Mouse (Mus musculus) brain, embryonic 18.5 days (tissue): ENCODE results near the gene Fam114a1.

Experiments
- DNase-seq: peaks from one replicate; pipeline ENCODE4 v3.0.0-alpha.2; 2012; ENCODE audit warnings: low read depth, low spot score

The Fam114a1 gene

DNA sequence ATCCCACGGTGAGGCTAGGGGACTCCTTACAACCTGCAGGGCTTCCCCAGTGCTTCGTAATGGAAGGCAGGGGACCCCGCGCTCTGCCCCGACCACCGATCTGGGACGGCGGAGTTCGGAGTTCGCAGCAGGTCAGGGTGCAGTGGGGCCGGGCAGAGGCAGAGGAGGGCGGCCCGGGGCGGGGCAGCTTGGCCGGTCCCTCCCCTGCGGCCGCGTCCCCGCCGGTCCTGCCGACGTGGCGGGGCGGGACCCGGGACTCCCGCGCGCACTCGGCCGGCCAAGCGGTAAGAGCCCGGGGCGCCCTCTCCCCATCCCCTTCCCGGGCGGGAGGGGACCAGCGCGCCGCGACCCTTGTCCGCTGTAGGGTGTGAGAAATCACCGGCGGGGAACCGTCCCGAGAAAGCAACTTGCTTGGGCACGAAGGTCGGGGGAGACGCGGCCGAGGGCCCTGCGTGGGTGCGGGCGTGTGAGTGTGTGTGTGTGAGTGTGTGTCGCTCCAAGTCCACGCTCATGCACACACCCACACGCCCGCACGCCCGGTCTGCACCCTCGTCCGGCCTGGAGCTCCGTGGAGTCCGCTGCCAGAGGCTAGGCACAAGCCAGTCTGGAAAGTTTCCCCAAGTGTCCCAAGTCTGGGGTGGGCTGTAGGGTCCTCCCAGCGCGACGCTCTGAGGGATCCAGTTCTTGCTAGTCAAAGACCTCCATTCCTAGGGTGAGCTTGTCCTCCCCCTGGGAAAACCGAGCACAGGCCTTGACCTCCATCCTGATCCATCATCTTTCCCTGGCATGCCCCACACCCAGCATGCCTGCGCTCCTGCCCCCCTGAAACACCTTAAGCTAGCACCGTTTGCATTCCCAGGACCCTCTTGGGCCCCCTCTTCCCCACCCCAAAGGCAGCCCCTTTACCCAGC lies at the start of gene Fam114a1:
Gene Fam114a1, plus strand, starts transcription at position 211 of the 911 bp plus-strand sequence.
- DNase-seq, result no peak

GRCm38 (mm10) chr5:64922891-64923381 lies 46.9 kb upstream of the Fam114a1 start:
- DNase-seq, result no peak

- DNase-seq, result no peak
Measured at GRCm38 (mm10) chr5:64932215-64932614, 37.7 kb upstream of the Fam114a1 start.

DNA sequence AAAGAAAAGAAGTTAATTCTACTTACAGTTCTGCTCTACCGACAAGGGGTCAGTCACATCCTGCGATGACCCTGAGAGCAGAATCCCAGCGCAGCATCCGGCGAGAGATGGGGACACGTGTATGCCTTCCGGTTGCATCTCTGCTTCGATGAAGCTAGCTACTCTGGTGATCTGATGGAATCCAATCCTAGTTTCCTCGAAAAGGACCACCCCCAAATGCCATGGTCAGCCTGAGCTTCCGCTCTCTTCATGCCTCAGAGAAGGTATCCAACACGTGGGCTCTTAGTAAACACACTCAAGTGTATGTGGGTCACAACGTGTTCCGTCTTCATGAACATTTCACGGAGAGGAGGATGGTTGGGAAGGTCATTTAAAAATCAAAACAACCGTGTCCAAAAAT lies 37.1 kb upstream of the Fam114a1 start:
- no peak for DNase-seq

DNA sequence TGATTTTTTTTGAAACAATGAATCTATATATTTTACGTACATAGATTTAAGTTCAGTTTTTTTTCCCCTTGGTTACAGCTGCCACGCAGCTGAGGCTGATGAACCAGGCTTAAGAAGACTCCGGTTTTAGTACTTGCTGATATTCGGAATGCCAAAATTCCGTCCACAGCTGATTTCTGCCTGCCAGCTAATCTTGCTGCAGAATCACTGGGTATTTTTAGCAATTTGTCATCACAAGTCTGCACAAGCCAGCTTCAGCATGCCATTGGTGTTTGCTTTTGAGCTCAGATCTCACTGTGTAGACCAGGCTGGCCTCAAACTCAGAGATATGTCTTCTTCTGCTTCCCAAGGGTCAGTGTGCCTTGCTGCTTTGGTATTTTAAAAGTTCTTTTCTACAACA lies 18.4 kb upstream of the Fam114a1 start:
- peak; percentile 20 for DNase-seq

DNA sequence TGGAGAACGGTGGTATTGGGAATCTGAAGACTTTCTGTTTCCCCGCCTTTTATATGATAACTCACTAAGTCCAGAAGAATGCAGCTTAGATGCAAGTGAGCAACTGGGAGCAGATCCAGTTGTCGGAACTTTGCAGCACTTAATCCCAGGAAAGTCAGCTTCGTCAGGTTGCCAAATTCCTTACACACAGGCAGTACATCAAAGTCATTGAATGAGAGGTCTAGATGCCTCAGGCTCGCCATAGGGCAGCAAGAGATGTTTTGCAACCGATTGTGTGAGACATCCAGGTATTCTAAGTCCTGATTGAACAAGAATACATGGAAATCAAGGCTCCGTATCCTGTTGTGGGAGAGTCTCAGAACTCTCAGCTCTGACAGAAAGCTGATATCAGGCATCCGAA lies 14.9 kb upstream of the Fam114a1 start:
- DNase-seq, result no peak

DNA sequence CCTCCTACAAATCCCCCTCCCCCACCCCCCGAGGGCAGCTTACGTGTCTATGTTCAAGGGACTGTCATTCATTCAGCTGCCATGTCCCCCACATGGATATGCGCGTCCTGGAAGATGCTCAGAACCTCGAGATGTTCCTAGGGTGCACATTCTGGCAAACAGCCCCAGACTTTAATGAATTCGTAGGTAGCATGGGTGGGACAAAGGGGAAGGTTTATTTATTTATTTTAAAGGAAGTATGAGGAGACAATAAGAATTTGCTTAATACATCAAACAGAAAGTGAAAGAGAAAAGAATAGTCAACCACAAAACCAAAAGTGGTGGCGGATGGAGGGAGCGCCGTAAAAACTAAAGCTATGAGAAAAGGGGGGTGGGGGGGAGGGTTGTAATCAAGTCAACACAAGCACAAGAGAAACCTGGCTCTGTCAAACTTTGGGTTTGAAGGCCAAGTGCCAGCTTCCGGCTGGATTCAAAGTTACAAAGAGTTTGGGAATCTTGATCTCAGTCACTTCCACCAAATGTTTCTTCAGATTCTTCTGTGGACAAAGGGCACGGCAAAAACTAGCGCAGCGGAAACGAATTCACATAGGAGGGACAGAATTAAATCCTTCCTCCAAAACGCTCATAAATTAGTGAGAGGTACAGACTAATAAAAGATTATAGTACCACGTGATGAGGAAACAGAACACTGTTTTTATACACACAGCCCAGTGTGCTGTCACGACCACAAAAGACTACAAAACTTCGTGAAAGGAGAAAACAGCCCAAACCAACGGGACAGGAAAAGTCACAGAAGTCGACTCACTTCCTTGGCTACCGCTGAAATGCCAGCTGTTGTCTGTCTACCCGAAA lies 10.7 kb upstream of the Fam114a1 start:
- no peak for DNase-seq

GRCm38 (mm10) chr5:64959843-64960230 lies 10.0 kb upstream of the Fam114a1 start, which contains the start of gene Tlr6:
Tlr6 (minus strand) TSS chr5:64960097.
- DNase-seq, result no peak

DNA sequence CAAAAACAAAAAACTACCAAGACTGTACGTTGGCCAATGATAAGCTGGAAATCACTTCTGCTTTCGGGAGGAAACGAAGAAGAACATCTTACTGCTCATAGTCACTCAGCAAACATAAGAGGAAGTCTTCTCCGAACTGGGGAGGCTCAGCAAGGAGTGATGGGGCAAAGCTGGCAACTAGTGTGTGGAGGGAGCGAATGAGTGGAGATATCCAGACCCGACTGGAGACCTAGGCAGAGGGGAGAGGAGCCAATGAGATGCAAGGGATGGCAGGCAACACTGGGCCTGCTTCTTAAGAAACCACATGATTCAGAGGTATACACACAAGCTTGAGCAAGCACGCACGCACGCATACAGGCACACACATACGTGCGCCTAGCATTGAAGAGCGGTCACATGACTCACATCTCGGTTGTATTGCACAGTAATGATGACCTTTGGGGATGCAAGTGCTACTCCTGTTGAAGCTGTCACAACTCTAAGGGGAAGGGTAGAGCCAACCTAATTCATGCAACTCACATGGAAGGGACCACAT lies 8.9 kb upstream of the Fam114a1 start:
- no peak for DNase-seq

- DNase-seq, result no peak
Measured at GRCm38 (mm10) chr5:64963271-64963670, 6.6 kb upstream of the Fam114a1 start.

GRCm38 (mm10) chr5:64963735-64964134 lies 6.1 kb upstream of the Fam114a1 start:
- DNase-seq, result no peak

- DNase-seq, result no peak
Measured at GRCm38 (mm10) chr5:64968961-64969860, 660 bp upstream of the Fam114a1 start.

GRCm38 (mm10) chr5:64975121-64975520 lies 5.2 kb downstream of the Fam114a1 start:
- no peak for DNase-seq

- DNase-seq, result no peak
Measured at GRCm38 (mm10) chr5:64977128-64977527, 7.3 kb downstream of the Fam114a1 start.

DNA sequence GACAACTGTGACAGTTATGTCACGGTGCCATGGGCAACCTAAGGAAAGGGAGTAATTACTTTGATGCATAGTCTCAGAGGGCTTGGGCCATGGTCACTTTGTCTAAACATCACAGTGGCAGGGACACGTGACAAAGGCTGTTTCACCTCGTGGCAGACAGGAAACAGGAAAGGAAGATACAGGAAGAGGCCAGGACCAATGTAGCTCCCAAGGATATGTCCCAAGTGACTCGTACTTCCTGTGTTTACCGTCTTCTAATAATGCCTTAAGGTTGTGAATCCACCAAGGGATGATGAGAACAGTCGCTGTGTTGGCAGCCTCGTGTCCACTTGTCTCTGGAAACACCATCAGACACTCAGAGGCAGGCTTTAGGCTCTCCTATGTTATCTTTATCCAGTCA lies 16.1 kb downstream of the Fam114a1 start:
- no peak for DNase-seq

DNA sequence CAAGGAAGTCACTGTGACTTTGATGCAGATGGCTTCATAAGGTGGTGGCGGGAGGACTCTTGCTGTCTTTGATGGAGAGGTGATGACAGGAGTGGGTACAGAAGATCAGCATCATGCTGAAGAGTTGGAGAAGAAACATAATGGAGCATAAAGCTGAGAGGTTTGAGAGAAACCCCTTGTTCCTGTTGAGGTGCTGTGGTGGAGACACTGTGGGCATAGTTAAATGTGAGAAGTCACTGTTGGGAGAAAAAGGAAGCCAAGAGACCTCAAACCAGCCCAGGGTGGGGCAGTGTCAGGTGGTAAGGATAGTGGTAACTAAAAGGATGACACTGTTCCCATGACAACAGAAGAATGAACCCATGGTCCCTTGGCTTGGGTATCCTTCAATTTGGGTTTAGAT lies 20.1 kb downstream of the Fam114a1 start:
- DNase-seq, result no peak

DNA sequence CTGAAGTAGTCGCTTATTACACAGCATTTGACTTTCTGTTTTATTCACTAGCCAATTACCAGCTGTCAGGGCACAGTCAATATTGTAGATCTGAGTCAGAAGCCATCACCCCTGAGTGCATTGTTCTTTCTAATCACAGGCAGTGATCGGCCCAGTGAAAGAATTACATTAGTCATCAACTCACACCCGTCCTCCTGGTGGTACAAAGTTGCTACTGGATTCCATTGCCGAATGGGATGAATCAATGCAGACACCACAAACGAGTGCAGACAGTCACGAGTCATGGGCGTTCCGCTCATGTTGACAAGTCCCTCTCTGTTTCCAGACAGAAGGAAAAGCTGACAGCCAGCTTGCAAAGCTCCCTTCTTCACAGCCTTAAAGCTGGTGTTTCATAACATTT lies 22.7 kb downstream of the Fam114a1 start:
- DNase-seq, result no peak

DNA sequence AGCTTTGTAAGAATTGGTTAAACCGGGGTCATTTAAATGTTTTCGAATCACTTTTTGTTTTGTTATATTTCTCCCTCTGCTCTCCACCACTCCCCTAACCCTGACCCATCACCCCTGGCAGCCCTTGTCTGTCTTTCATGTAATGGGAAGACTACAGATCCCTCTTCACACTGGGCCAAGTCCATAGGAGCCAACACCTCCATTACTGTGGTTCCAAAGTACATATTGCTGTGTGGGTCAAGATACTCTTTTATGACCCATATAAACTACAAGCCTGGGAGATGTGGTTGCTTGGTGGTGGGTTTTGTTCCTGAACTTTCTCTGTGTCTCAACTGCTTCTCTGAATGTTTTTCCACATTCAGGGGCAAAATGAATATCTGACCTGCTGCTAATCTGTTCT lies 25.5 kb downstream of the Fam114a1 start:
- no peak for DNase-seq

DNA sequence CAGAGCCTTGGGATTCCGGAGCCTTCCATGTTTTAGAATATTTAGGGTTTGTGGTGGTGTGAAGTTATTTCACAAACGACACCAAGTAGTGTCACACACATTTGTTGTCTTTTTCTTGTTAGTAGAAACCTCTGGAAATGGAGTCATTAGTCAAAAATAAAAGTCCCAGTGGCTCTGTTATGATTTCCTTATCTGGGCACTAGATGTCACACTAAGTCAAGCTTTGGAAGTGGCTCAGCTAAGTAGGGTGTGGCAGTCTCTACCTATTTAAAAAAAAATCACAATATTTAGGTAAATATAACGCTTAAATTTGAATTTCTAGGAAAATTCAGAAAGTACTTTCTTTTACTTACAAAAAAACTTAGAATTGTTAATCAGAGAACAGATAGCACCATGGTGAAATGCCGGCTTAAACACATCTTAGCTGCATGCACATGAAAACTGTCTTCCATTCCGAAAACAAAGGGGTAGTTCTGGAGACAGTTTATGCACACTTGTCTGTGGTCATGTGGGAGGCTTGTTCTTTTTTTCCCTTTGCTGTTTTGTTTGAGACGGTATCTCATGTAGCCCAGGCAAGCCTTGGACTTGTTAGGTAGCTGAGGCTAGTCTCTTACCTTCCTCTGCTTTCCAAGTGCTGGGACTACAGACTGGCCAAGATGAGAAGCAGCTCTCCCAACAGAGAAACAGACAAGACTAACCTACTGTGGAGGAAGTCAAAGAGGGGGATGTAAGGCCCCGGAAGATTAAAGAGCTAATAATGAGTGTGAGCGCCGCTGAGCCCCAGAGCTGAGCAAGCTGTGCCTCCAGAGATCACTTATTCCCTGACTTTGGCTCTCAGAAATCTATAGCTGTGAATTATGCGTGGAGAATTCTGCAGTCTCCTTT lies 33.3 kb downstream of the Fam114a1 start:
- no peak for DNase-seq

DNA sequence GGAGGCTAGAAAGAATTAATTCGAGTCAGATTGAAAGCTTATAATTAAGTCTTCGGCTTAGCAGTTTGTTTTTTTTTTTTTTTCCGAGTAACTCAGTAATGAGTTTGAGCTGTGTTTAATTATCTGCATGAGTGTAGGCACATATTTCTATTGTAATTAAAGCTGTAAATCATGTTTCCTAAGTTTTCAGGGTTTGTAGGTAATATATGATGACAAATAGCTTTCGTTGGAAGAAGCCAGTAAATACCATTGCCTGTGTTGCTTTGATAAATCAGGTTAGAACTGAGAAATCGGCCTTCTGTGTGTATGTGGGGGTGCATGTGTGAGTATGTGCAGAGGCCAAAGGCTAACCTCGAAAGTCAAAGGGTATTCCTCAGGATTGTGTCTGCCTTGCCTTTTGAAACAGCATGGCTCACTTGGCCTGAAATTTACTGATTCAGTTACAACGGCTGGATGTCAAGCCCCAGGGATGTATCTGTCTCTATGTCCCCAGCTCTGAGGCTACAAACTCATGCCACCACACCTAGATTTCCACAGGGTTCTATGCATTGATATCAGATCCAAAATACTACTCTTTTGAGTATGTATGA lies 34.2 kb downstream of the Fam114a1 start:
- DNase-seq, result no peak
